Mouse (Mus musculus): Measurements from ENCODE around the gene Olfr107.

Gene Olfr107

DNA sequence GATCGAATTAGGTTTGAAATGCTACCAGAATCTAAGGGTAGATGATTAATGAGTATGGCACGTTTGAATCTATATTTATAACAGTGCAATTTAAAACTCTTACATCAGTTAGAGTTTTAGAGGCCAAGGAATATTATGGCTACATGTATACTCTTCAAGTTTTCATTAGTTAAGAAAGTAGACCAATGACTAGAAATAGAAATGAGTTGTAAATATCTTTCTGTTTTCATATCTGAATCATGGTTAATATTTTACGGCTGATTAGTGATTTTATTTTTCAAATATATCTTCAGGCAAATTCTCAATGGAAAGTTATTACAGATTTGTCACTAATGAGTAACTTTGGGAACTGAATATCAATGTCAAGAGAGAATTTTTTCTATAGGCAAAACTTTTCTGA lies at the start of gene Olfr107:
Gene Olfr107 (plus strand): TSS at position 301 of the 400 bp plus-strand sequence.
- no peak for DNase-seq

DNA sequence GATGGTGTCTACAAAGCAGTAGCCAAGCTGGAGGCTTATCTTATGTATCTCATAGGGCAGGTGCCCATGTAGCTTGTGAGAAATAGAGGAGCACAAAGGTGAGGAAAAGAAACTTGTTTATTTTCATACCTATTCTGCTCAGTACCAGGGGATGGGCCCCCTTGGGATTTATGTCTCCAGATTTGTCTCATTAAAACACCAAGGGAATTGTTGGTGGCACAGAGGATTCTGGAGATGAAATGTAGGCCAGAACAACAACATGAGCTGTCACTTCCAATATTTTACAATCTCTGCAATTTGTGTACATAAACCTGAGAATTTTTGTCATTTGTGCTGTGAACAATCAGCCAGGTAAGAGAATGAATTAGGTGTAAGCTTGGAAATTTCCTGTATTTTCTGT lies 39.7 kb upstream of the Olfr107 start, which contains the start of gene Olfr104-ps:
Gene Olfr104-ps (plus strand): TSS at position 301 of the 400 bp plus-strand sequence.
- DNase-seq = no peak

DNA sequence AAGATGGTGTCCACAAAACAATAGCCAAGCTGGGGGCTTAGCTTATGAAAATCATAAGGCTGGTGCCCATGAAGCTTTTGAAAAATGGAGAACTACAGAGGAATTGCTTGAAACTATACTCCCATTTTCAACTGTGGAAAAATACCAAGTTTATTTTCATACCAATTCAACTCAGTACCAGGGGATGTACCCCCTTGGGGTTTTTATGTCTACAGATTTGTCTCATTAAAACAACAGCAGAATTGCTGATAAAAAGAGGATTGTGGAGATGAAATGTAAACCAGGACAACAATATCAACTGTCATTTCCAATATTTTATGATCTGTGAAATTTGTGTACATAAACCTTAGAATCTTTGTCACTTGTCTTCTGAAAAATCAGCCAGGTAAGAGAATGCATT lies 20.3 kb upstream of the Olfr107 start, which contains the start of gene Olfr105-ps:
Gene Olfr105-ps (plus strand): TSS at position 301 of the 400 bp plus-strand sequence.
- DNase-seq = no peak

DNA sequence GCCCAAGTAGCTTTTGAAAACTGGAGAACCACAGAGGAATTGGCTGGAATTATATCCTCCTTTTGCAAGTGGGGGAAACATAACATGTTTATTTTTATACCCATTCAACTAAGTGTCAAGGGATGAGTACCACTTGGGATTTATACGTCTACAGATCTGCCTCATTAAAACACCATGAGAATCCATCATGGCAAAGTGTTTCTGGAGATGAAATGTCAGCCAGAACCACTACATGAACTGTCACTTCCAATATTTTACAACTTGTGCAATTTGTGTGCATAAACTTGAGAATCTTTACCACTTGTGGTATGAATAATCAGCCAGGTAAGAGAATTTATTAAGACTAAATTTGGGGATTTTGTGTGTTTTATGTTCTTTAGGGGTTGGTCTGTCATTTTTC lies 8.9 kb upstream of the Olfr107 start, which contains the start of gene Olfr106-ps:
Gene Olfr106-ps (plus strand): TSS at position 301 of the 400 bp plus-strand sequence.
- no peak for DNase-seq

DNA sequence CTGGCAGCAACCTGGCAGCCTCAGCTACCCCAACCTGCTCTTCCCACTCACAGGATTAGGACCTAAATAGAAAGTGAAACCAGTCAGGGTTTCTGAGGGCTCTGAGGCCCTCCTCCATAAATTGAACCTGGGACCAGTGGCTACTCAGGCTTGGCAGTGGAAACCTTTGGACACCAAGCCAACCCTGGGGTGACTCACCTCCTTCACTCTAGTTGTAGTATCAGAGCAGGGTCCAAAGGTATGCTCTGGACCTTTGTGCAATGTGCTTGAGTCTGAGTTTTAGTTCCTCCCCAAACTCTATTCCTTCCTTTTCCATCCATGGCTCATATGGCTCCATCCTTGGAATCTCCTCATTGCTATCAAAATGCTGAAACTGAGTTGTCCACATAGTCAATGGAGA lies 14.4 kb downstream of the Olfr107 start:
- DNase-seq = peak in 1 of 2 experiments; percentile 2

DNA sequence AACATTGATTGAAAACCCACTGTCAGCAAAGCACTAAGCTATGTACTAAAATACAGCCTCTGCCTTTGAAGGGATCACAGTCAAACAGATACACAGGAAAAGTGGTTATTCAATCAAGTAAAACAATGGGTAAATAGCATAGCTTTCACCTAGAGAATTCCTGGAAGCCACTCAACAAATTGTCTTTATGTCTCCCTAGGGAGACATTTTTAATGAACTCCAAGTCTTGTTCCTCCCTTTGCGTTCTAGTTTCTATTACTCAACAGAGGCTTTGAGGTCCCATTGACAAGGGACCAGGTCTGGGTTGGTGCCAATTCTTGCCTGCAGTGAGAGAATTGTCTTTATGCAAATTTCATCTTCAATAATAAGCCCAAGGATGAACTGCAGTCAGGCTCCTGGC lies 46.2 kb downstream of the Olfr107 start, which contains the start of gene Olfr108:
Gene Olfr108 (plus strand): TSS at position 301 of the 400 bp plus-strand sequence.
- DNase-seq = no peak

Measured in kidney, adult 8-10 months (tissue).